Mouse (Mus musculus): ENCODE data around the gene Dynlrb1. TPM values are rescaled to one million over a fixed set of nuclear protein-coding genes. Genes with fewer than 3 reads are reported as not detected.

Gene Dynlrb1
- polyA plus RNA-seq, 1 experiment from 2014 or later: 339 TPM

DNA sequence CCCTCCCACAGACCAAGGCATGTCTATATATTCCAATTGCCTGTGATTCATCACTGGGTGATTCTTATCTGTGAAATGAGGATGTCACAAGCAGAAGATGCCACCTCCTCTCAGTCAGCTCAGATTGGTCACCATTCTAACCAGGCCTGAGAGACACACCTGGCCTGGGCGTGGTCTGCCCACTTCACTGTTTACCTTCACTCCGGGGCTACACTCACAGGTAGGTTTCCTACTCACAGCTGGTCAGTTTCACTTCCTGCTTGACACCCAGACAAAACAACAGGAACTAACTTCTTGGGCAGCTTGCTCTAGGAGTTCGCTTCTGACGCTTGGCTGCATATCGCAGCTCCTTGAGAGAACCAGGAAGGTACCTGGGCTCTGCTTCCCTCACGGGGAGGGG is 59.1 kb downstream of the Dynlrb1 start:
- H3K4me1 ChIP-seq (replicated peaks; ENCODE audit: control insufficient read depth, insufficient read depth): no peaks in the 10 kb centered on the region
- H3K27ac ChIP-seq (replicated peaks): peak overlapping the region; percentile 67
- no peaks in the 10 kb centered on the region for H3K27me3 ChIP-seq (ENCODE audit: control insufficient read depth, insufficient read depth, low read length)
- H3K9me3 ChIP-seq (ENCODE audit: control insufficient read depth, low read length): no peaks in the 10 kb centered on the region
- DNase-seq (ENCODE audit: low spot score): peak; percentile 78
- no peak overlapping the region for H3K4me3 ChIP-seq (ENCODE audit: low read depth, low read length)
- no peak for TF ChIP-seq CTCF (IDR thresholded peaks at IDR 0.05; ENCODE audit: low read depth)
- no peak for TF ChIP-seq EP300 (optimal IDR thresholded peaks at IDR 0.05)
- no peak overlapping the region for H3K9ac ChIP-seq (ENCODE audit: low read length)
- H3K36me3 ChIP-seq (ENCODE audit: control insufficient read depth, insufficient read depth, low read length): peaks cover 11% of the 10 kb centered on the region; the same call in 1 of the 2 replicates
- 65% methylated on average over 6 of the region's 6 CpGs for WGBS
- peak; percentile 94 for ATAC-seq (ENCODE audit: low FRiP score, low TSS enrichment)
- no peak overlapping the region for H3K4me2 ChIP-seq (replicated peaks; ENCODE audit: low read depth)

DNA sequence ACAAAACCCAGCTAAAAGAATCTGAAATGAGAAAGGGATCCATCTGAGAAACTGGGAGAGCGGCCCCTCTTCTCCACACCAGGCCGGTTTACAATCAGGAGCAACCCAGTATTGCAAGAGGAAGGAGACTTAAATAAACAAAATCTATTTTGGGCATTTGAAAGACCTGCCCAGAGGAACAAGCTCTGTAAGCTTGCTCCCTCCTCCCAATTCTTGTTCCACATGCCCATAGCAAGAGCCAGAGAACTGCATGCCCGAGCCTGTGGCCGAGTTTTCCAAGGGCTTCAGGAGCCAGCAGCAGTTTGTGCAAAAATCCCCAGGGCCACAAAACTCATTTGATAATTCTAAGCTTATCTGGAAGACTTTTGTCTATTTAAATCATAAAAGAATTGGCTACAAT is 63.2 kb downstream of the Dynlrb1 start:
- no peaks in the 10 kb centered on the region for H3K4me1 ChIP-seq (replicated peaks; ENCODE audit: control insufficient read depth, insufficient read depth)
- ATAC-seq (ENCODE audit: low FRiP score, low TSS enrichment) (peak; percentile 46; the same call in 1 of the 2 replicates), DNase-seq (ENCODE audit: low spot score) (no peak)
- H3K4me3 ChIP-seq (ENCODE audit: low read depth, low read length): no peak overlapping the region
- TF ChIP-seq CTCF (IDR thresholded peaks at IDR 0.05; ENCODE audit: low read depth) (no peak), EP300 (optimal IDR thresholded peaks at IDR 0.05) (no peak)
- H3K36me3 ChIP-seq (ENCODE audit: control insufficient read depth, insufficient read depth, low read length): peaks cover 11% of the 10 kb centered on the region; the same call in 1 of the 2 replicates
- H3K27me3 ChIP-seq (ENCODE audit: control insufficient read depth, insufficient read depth, low read length): no peaks in the 10 kb centered on the region
- H3K27ac ChIP-seq (replicated peaks): peak overlapping the region; percentile 86
- no peak overlapping the region; the same call in 1 of the 2 replicates for H3K9ac ChIP-seq (ENCODE audit: low read length)
- H3K4me2 ChIP-seq (replicated peaks; ENCODE audit: low read depth): no peak overlapping the region
- H3K9me3 ChIP-seq (ENCODE audit: control insufficient read depth, low read length): no peaks in the 10 kb centered on the region
- WGBS: 27% methylated on average over 4 of the region's 4 CpGs

Other genes starting within 250 kb of the Dynlrb1 start
- gene Gm14226, start 218.3 kb upstream of the Dynlrb1 start, polyA plus RNA-seq (2015; fragmentation: Nextera tagmentation; extraction: Ambion mirVana): 0.24 and 0.48 TPM in 2 replicates
- gene Ahcy, start 162.0 kb upstream of the Dynlrb1 start, polyA plus RNA-seq (2015; fragmentation: Nextera tagmentation; extraction: Ambion mirVana): 23.8 and 25.2 TPM in 2 replicates
- 17.6 and 18.4 TPM in 2 replicates for gene Itch, start 103.0 kb upstream of the Dynlrb1 start, polyA plus RNA-seq (2015; fragmentation: Nextera tagmentation; extraction: Ambion mirVana)
- gene Map1lc3a, start 39.8 kb downstream of the Dynlrb1 start, polyA plus RNA-seq (2015; fragmentation: Nextera tagmentation; extraction: Ambion mirVana): 249 and 274 TPM in 2 replicates
- 36.1 and 40.0 TPM in 2 replicates for gene Pigu, start 120.9 kb downstream of the Dynlrb1 start, polyA plus RNA-seq (2015; fragmentation: Nextera tagmentation; extraction: Ambion mirVana)
- 29.4 and 37.1 TPM in 2 replicates for gene Trp53inp2, start 144.5 kb downstream of the Dynlrb1 start, polyA plus RNA-seq (2015; fragmentation: Nextera tagmentation; extraction: Ambion mirVana)
- 10.6 and 11.3 TPM in 2 replicates for gene Ncoa6, start 237.4 kb downstream of the Dynlrb1 start, polyA plus RNA-seq (2015; fragmentation: Nextera tagmentation; extraction: Ambion mirVana)